Mouse (Mus musculus): ENCODE measurements at regions not wholly inside any gene's neighbourhood (a gene's known extent, or its start where the extent isn't known, plus 50 kb on each side); places are given as distances from the start of the nearest gene placed in this dataset.
"Not testable (repeated sequence)": the region's sequence is repeated elsewhere in the genome, so short reads cannot be mapped to it uniquely, and the experiment has no call there.

DNA sequence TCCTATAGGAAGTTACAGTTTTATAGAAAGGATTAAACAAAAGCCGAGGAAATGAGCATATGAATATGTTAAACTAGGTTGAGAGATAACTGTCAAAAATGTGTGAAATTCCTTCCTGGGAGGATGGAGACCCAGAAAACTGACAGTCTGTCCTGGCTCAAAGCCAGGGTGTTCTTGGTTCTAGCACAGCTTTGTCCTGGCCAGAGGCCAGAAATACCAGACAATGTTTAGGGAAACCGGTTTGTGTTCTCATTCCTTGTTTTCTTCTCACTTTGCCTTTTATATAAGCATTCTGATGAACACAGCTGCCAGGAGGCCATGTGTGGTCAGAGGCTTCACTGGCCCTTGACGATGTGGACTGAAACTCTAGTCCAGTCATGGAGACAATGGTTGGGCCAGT is 130.7 kb upstream of the Max start:
- DNase-seq (ENCODE audit: low spot score): no peak
- intact Hi-C loops (cut with DNase I): no loop called here

DNA sequence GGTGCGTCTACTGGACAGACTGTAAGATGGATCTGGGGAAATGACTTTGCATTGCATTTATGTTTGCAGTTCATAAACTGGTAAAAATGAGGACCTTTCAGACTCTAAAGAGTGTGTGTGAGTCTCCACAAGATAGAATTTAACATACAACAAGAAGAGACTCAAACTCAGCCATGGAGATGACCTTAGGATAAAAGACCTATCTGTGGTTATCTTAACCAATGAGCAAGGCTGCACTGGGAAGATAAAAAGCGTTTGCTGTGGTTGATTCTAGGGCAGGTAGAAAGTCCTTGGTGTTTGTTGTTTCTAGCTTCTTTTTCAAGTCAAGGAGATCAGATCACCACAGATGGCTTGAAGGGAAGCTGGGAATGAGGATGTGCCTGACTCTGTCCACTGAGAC is 130.1 kb upstream of the Max start:
- DNase-seq (ENCODE audit: low spot score): no peak
- intact Hi-C loops (cut with DNase I): no loop called here

GRCm38 (mm10) chr12:77091700-77092099 is 129.7 kb upstream of the Max start:
- intact Hi-C loops (cut with DNase I): no loop called here
- DNase-seq (ENCODE audit: low spot score): no peak

DNA sequence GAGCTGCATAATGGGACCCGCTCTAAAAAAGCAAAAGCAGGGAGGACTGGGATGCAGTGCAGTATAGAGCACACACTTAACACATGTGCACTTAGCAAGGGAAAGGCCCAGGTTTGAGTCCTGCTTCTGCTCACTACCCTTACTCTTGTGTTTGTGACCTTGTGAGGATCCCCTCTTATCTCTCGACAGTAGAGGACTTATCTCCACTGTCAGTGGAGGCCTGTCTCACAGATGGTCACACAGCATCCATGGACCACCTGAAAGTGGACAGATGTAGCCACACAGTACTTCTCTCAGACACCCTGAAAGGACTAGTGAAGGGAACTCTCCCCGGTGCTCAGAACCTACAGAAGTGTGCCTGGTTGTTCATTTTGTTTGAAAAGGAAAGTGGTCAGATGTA is 128.5 kb upstream of the Max start:
- no peak for DNase-seq (ENCODE audit: low spot score)
- intact Hi-C loops (cut with DNase I): no loop called here

DNA sequence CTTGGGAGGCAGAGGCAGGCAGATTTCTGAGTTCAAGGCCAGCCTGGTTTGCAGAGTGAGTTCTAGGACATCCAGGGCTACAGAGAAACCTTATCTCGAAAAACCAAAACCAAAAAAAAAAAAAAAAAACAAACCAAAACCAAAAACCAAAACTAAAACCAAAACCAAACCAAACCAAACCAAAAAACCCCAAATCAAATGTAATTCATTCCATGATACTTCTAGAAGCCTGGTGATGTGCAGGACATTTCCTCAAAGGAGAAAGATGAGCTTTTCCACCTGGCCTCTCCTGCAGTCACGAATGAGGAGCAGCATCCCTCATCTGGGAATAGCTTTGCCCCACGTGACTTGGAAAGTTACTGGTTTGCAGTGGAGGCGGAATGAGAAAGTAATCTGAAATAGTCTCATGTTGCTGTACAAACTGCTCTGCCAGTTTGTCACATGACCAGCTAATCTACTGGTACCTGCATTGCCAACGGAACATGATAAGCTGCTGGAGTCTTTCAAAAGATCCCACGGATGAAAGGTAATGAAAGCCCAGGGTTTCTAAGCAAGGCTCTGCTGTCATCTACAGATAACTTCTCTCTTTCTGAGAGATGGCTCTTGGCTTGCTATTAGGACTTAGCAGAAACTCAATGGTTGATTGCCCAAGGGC is 127.8 kb upstream of the Max start:
- intact Hi-C loops (cut with DNase I): no loop called here
- DNase-seq (ENCODE audit: low spot score): no peak

- no peak for DNase-seq (ENCODE audit: low spot score)
- intact Hi-C loops (cut with DNase I): no loop called here
Observed at GRCm38 (mm10) chr12:77088452-77088851, 126.5 kb upstream of the Max start.

GRCm38 (mm10) chr12:77086931-77087330 is 124.9 kb upstream of the Max start:
- intact Hi-C loops (cut with DNase I); DNase-seq (ENCODE audit: low spot score): not testable (repeated sequence)

GRCm38 (mm10) chr12:77085894-77086293 is 123.9 kb upstream of the Max start:
- no peak for DNase-seq (ENCODE audit: low spot score)
- intact Hi-C loops (cut with DNase I): no loop called here

DNA sequence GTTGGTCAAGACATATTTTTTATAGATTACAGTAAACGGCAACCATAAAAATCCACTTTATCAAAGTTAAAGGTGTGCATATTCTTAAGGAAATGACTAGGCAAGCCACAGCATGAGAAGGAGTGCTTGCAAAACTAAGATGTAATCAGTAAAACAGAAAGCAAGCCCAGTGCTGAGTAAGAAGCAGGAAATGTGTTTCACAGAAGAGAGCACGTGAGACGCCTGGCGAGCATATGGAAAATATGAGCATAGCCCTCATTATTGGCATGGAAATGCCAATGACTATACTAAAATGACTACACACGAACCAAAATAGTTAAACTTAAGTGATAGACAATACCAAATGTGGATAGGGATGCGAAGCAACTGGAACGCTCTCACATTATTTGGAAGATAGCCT is 123.2 kb upstream of the Max start:
- no peak for DNase-seq (ENCODE audit: low spot score)
- intact Hi-C loops (cut with DNase I): no loop called here

DNA sequence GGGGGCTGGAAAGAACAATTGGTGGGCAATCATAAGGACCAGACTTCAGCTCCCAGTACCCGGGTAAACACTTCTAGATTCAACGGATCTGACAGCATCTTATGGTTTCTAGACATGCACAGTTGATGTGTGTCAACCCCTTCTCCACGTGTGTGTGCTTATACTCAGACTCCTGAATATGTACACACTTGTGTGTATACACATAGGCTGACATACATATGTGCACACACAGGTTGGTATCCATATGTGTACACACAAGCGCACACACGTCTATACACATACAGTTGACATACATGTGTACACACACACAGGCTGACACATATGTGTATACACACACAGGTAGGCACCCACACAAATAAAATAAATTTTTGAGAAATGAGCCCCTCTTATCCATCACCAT is 122.7 kb upstream of the Max start:
- intact Hi-C loops (cut with DNase I): no loop called here
- DNase-seq (ENCODE audit: low spot score): no peak

DNA sequence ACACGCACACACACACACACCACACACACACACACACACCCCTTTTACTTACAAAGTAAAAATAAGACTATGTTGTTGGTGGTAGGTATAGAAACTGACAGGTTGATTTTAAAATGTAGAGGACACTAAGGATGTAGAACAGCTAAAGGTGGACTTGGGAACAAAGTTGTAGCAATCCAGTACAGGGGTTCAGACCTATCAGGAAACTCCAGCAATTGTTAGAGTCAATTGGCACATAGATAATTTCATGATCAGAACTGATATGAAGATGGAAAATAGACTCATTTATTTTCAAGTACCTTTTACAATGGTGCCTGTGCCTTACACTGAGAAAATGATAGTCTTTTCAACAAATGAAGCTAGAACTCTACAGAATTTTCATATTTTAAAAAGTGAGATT is 122.3 kb upstream of the Max start:
- intact Hi-C loops (cut with DNase I): no loop called here
- DNase-seq (ENCODE audit: low spot score): no peak

DNA sequence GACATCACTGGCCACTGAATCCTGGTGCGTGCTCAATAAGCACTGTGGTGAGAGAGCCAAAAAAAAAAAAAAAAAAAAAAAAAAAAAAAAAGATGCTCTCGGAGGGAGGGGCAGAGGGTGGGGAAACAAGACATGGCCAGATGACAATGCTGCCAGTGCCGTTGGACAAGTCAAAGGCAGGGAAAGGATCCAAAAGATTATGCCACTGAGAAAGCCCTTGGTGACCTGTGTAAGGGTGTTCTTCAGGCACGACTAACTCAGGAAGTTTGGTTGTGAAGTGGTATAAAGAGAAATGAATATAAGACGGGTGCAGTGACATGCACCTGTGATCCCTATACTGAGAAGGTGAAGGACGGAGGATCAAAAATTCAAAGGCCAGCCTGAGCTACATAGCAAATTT is 121.8 kb upstream of the Max start:
- intact Hi-C loops (cut with DNase I): no loop called here
- no peak for DNase-seq (ENCODE audit: low spot score)

DNA sequence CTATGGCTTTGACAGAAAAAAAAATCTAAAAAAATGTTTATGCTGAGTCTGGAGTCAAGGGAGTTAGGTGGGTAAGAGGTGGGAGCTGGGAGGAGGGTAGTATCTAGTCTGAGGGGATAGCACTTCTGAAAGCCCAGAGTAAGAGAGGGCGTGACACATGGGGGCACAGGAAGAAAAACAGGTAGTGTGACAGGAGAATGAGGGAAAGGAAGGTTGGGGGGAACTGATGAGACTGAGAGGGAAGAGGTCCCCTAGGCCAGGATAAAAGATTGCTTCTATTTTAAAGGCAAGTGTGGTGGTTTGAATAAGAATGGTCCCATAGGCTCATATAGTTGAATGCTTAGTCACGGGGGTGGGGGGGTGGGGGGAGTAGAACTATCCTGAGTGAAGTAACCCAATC is 119.8 kb upstream of the Max start:
- intact Hi-C loops (cut with DNase I): no loop called here
- no peak for DNase-seq (ENCODE audit: low spot score)

GRCm38 (mm10) chr12:77079481-77079880 is 117.5 kb upstream of the Max start:
- intact Hi-C loops (cut with DNase I): no loop called here
- DNase-seq (ENCODE audit: low spot score): no peak

- no peak for DNase-seq (ENCODE audit: low spot score)
- intact Hi-C loops (cut with DNase I): no loop called here
Observed at GRCm38 (mm10) chr12:77076678-77077077, 114.7 kb upstream of the Max start.

GRCm38 (mm10) chr12:77074602-77075001 is 112.6 kb upstream of the Max start:
- DNase-seq (ENCODE audit: low spot score): no peak
- intact Hi-C loops (cut with DNase I): no loop called here

DNA sequence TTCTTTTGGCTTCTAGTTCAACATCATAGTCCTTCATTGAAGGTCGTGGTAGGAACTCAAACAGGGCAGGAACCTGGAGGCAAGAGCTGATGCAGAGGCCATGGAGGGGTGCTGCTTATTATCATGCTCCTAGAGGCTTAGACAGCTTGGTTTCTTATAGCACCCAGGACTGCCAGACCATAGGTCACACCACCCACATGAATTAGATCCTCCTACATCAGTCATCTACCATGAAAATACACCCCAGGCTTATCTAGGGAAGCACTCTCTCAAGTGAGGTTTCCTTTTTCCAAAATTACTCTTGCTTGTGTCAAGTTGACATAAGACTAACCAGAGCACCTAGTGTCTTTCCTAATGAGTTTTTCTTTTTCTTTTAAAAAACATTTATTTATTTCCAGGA is 109.7 kb upstream of the Max start:
- DNase-seq (ENCODE audit: low spot score): no peak
- intact Hi-C loops (cut with DNase I): no loop called here

DNA sequence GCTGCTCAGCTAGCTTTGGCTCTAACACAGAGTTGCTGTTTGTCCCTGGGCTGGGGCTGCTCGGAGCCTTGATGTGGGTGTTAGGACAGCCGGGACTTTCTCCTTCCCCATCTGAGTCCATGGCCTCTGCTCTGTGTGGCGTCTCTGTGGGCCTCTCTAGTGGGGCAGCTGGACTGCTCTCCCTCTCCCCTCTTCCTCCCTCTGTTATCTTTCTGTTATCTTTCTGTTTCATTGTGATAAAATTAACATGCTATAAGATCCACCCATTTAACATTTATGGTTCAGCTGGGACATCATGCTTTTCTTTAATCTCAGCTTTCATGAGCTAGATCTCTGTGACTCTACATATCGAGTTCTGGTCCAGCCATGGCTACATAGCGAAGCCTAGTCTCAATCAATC is 105.9 kb upstream of the Max start:
- intact Hi-C loops (cut with DNase I): no loop called here
- DNase-seq (ENCODE audit: low spot score): no peak

DNA sequence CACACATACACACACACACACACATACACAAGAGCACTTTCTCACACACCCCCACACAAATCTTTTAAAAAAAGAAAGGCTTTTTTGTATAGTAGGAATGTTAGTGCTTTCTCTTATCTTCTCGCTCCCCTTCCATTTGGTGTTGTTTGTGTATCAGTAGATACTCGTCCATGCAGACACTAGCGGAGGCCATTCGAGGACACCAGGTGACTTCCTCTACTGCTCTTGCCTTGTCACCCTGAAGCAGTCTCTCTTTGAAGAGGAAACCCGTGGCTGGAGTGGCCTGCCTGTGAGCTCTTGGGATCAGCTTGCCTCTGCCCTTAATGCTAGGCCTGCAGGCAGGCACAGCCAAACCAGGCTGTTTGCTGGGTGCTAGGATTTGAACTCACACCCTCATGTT is 105.1 kb upstream of the Max start:
- DNase-seq (ENCODE audit: low spot score): no peak
- intact Hi-C loops (cut with DNase I): no loop called here

- intact Hi-C loops (cut with DNase I): no loop called here
- no peak for DNase-seq (ENCODE audit: low spot score)
Observed at GRCm38 (mm10) chr12:77065645-77066512, 103.9 kb upstream of the Max start.

DNA sequence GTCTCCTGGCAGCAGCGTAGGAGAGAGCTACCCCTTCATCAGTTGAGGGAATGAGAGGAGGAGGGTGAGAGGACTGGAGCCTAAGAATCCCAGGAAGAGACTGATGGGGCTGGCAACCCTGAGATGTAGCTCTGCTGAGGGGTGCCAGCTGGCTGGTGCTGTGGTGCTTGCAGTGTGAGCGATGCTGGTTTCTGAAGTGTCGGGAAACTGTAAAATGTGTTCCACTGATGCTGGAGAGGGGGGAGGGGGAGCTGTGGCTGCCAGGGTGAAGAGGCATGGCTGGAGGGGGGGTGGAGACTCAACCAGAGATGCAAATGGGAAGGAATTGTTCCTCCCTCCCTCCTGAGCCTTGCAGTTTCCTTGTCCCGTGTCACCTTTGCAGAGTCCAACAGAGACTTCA is 102.0 kb upstream of the Max start:
- no peak for DNase-seq (ENCODE audit: low spot score)
- intact Hi-C loops (cut with DNase I): no loop called here

GRCm38 (mm10) chr12:77061562-77061847 is 99.5 kb upstream of the Max start:
- no peak for DNase-seq (ENCODE audit: low spot score)
- intact Hi-C loops (cut with DNase I): no loop called here
